Mouse (Mus musculus) myocyte (in vitro differentiated cells): ENCODE measurements around the gene 4933400A11Rik. TPM values are rescaled to one million over a fixed set of nuclear protein-coding genes. Genes with fewer than 3 reads are reported as not detected.

Experiments
- H3K27me3 ChIP-seq: one replicate; pipeline ENCODE4 v1.6.1; 2011; ENCODE audit not compliant: control insufficient read depth, insufficient read depth, insufficient read length
- H3K36me3 ChIP-seq: one replicate; pipeline ENCODE4 v1.6.1; 2011; ENCODE audit not compliant: control insufficient read depth, insufficient read depth
- H3K4me2 ChIP-seq: one replicate; pipeline ENCODE4 v1.6.1; 2011; ENCODE audit warnings: low read depth, control low read depth
- H3K4me3 ChIP-seq: one replicate; pipeline ENCODE4 v1.5.1; 2011; ENCODE audit warnings: mild to moderate bottlenecking, control low read depth, moderate library complexity
- H3K79me2 ChIP-seq: one replicate; pipeline ENCODE4 v1.6.1; 2011; ENCODE audit not compliant: control insufficient read depth, insufficient read depth
- H3ac ChIP-seq: one replicate; pipeline ENCODE4 v1.6.1; 2011; ENCODE audit not compliant: control insufficient read depth, insufficient read length
- CEBPB ChIP-seq: IDR thresholded peaks from 2 replicates; pipeline ENCODE4 v1.6.1; 2011; ENCODE audit warnings: mild to moderate bottlenecking, moderate library complexity; ENCODE audit not compliant: poor library complexity, insufficient read depth, severe bottlenecking
- E2F4 ChIP-seq: IDR thresholded peaks from one replicate; pipeline ENCODE4 v1.6.1; 2011; ENCODE audit warnings: mild to moderate bottlenecking, control low read depth, moderate library complexity; ENCODE audit not compliant: insufficient read depth
- MAX ChIP-seq: IDR thresholded peaks from one replicate; pipeline ENCODE4 v1.6.1; 2011; ENCODE audit warnings: low read depth, mild to moderate bottlenecking, control low read depth
- MYOD1 ChIP-seq, 3 experiments: IDR thresholded peaks; one replicate each; pipeline ENCODE4 v1.6.1; 2011; ENCODE audit warnings: control low read depth in 2 of 3, low read depth in 2 of 3, mild to moderate bottlenecking in 2 of 3, moderate library complexity in 1 of 3; ENCODE audit not compliant: insufficient read length in 2 of 3, control insufficient read depth in 1 of 3
- MYOG ChIP-seq, 3 experiments: IDR thresholded peaks; one replicate each; pipeline ENCODE4 v1.6.1; 2011; ENCODE audit warnings: control low read depth in 2 of 3, low read depth in 2 of 3, mild to moderate bottlenecking in 2 of 3; ENCODE audit not compliant: insufficient read length in 2 of 3, control insufficient read depth in 1 of 3, insufficient read depth in 1 of 3
- POLR2A ChIP-seq: IDR thresholded peaks from one replicate; pipeline ENCODE4 v1.6.1; 2011; ENCODE audit warnings: low read depth, mild to moderate bottlenecking, control low read depth, moderate library complexity; ENCODE audit not compliant: insufficient read length
- POLR2AphosphoS2 ChIP-seq: IDR thresholded peaks from one replicate; pipeline ENCODE4 v1.6.1; 2011; ENCODE audit warnings: low read depth, control low read depth; ENCODE audit not compliant: insufficient read length
- REST ChIP-seq: IDR thresholded peaks from one replicate; pipeline ENCODE4 v1.6.1; 2011; ENCODE audit warnings: mild to moderate bottlenecking, control low read depth, moderate library complexity; ENCODE audit not compliant: insufficient read depth, insufficient read length
- SRF ChIP-seq: IDR thresholded peaks from one replicate; pipeline ENCODE4 v1.6.1; 2011; ENCODE audit warnings: low read depth; ENCODE audit not compliant: control insufficient read depth, insufficient read length
- TCF12 ChIP-seq: IDR thresholded peaks from one replicate; pipeline ENCODE4 v1.6.1; 2011; ENCODE audit warnings: mild to moderate bottlenecking, control low read depth; ENCODE audit not compliant: poor library complexity, insufficient read depth, severe bottlenecking
- TCF3 ChIP-seq: IDR thresholded peaks from one replicate; pipeline ENCODE4 v1.6.1; 2011; ENCODE audit warnings: low read depth, control low read depth; ENCODE audit not compliant: insufficient read length
- USF1 ChIP-seq: IDR thresholded peaks from one replicate; pipeline ENCODE4 v1.6.1; 2011; ENCODE audit warnings: low read depth, mild to moderate bottlenecking, control low read depth, moderate library complexity
- polyA plus RNA-seq: library from polyadenylated mRNA; unstranded; fragments of >200 nt; fragmentation: generic; extraction: Trizol; gene quantifications from one replicate; pipeline ENCODE4 v1.2.1, GENCODE M21; 2012; ENCODE audit warnings: missing spikeins

The 4933400A11Rik gene
- polyA plus RNA-seq, 1 experiment: not detected

- no peak overlapping the region for H3K4me2 ChIP-seq
- H3K27me3 ChIP-seq: no peaks in the 10 kb centered on the region
- no peaks in the 10 kb centered on the region for H3K36me3 ChIP-seq
- H3K4me3 ChIP-seq: no peak overlapping the region
- H3ac ChIP-seq: no peak overlapping the region
- no peak for TF ChIP-seq E2F4
- no peak for TF ChIP-seq USF1
- TF ChIP-seq POLR2AphosphoS2: no peak
- no peak for TF ChIP-seq SRF
- TF ChIP-seq POLR2A: no peak
- no peaks in the 10 kb centered on the region for H3K79me2 ChIP-seq
Observed at GRCm38 (mm10) chrX:169811783-169812182, 32.3 kb upstream of the 4933400A11Rik start.

- H3K4me2 ChIP-seq: no peak overlapping the region
- no peaks in the 10 kb centered on the region for H3K79me2 ChIP-seq
- H3K4me3 ChIP-seq: no peak overlapping the region
- TF ChIP-seq E2F4: no peak
- no peak for TF ChIP-seq REST
- no peak for TF ChIP-seq MYOG (IDR thresholded peaks at IDR 0.05; ENCODE audit: control insufficient read depth in 1 of 3, insufficient read depth in 1 of 3, insufficient read length in 2 of 3, low read depth in 2 of 3)
- no peak for TF ChIP-seq POLR2A
- no peak for TF ChIP-seq SRF
- no peak for TF ChIP-seq MAX
- no peak for TF ChIP-seq MYOD1 (IDR thresholded peaks at IDR 0.05; ENCODE audit: control insufficient read depth in 1 of 3, insufficient read length in 2 of 3, low read depth in 2 of 3)
- TF ChIP-seq CEBPB: no peak
- TF ChIP-seq TCF3: no peak
- TF ChIP-seq POLR2AphosphoS2: no peak
- no peak for TF ChIP-seq USF1
- TF ChIP-seq TCF12: no peak
- no peaks in the 10 kb centered on the region for H3K27me3 ChIP-seq
- H3ac ChIP-seq: no peak overlapping the region
- no peaks in the 10 kb centered on the region for H3K36me3 ChIP-seq
Observed at GRCm38 (mm10) chrX:169811318-169811717, 31.9 kb upstream of the 4933400A11Rik start.

GRCm38 (mm10) chrX:169807744-169808143 is 28.3 kb upstream of the 4933400A11Rik start:
- Histone ChIP-seq H3K4me3 (no peak overlapping the region), H3K27me3 (no peaks in the 10 kb centered on the region), H3K36me3 (no peaks in the 10 kb centered on the region), H3K4me2 (no peak overlapping the region), H3K79me2 (no peaks in the 10 kb centered on the region), H3ac (no peak overlapping the region)
- TF ChIP-seq MYOD1 (IDR thresholded peaks at IDR 0.05; ENCODE audit: control insufficient read depth in 1 of 3, insufficient read length in 2 of 3, low read depth in 2 of 3): no peak

- H3K4me3 ChIP-seq: no peak overlapping the region
- H3K4me2 ChIP-seq: peak overlapping the region; percentile 27
- H3K27me3 ChIP-seq: no peaks in the 10 kb centered on the region
- H3K79me2 ChIP-seq: no peaks in the 10 kb centered on the region
- no peaks in the 10 kb centered on the region for H3K36me3 ChIP-seq
- no peak for TF ChIP-seq MYOG (IDR thresholded peaks at IDR 0.05; ENCODE audit: control insufficient read depth in 1 of 3, insufficient read depth in 1 of 3, insufficient read length in 2 of 3, low read depth in 2 of 3)
- no peak for TF ChIP-seq SRF
- no peak for TF ChIP-seq POLR2A
- no peak for TF ChIP-seq TCF12
- TF ChIP-seq MYOD1 (IDR thresholded peaks at IDR 0.05; ENCODE audit: control insufficient read depth in 1 of 3, insufficient read length in 2 of 3, low read depth in 2 of 3): no peak
- no peak for TF ChIP-seq USF1
- TF ChIP-seq TCF3: no peak
- TF ChIP-seq MAX: no peak
- no peak for TF ChIP-seq POLR2AphosphoS2
- no peak for TF ChIP-seq E2F4
- TF ChIP-seq CEBPB: no peak
- TF ChIP-seq REST: no peak
- H3ac ChIP-seq: no peak overlapping the region
Observed at GRCm38 (mm10) chrX:169805791-169806190, 26.4 kb upstream of the 4933400A11Rik start.

- Histone ChIP-seq H3K36me3 (no peaks in the 10 kb centered on the region), H3ac (no peak overlapping the region), H3K4me2 (no peak overlapping the region), H3K4me3 (no peak overlapping the region), H3K79me2 (no peaks in the 10 kb centered on the region), H3K27me3 (no peaks in the 10 kb centered on the region)
- no peak for TF ChIP-seq POLR2AphosphoS2
- no peak for TF ChIP-seq CEBPB
- no peak for TF ChIP-seq POLR2A
- TF ChIP-seq MYOG (IDR thresholded peaks at IDR 0.05; ENCODE audit: control insufficient read depth in 1 of 3, insufficient read depth in 1 of 3, insufficient read length in 2 of 3, low read depth in 2 of 3): no peak
Observed at GRCm38 (mm10) chrX:169800238-169800637, 20.8 kb upstream of the 4933400A11Rik start.
